Mouse (Mus musculus): ENCODE results near the gene Izumo4.

GRCm38 (mm10) chr10:80732611-80733101 is 30.7 kb downstream of the Izumo4 start:
- no peak for TF ChIP-seq CTCF (conservative IDR thresholded peaks at IDR 0.05; ENCODE audit: insufficient read depth, insufficient read length, low read depth, low read length)
- TF ChIP-seq POLR2A (IDR thresholded peaks at IDR 0.05; ENCODE audit: low read depth, low read length) = no peak

Measured in kidney, adult 2 months (tissue).